Mouse (Mus musculus): ENCODE measurements around the gene Vmn1r40. TPM values are rescaled to one million over a fixed set of nuclear protein-coding genes. Genes with fewer than 3 reads are reported as not detected.

Gene Vmn1r40
- not detected for polyA plus RNA-seq (2017; shearing (Covaris generic))

- ATAC-seq: no peak
These were observed at the start of gene Vmn1r40 for GRCm38 (mm10) chr6:89707240-89707639. TSS of gene Vmn1r40 (plus strand) at chr6:89707540.

GRCm38 (mm10) chr6:89658342-89658741 lies 49.0 kb upstream of the Vmn1r40 start:
- no peak for ATAC-seq

- ATAC-seq: no peak
These were observed 48.4 kb upstream of the Vmn1r40 start for GRCm38 (mm10) chr6:89658931-89659330.

- ATAC-seq: no peak
These were observed 47.5 kb upstream of the Vmn1r40 start for GRCm38 (mm10) chr6:89659692-89660423.

- no peak for ATAC-seq
These were observed 46.9 kb upstream of the Vmn1r40 start for GRCm38 (mm10) chr6:89660490-89660889.

GRCm38 (mm10) chr6:89662521-89662920 lies 44.8 kb upstream of the Vmn1r40 start:
- no peak for ATAC-seq

GRCm38 (mm10) chr6:89665155-89665554 lies 42.2 kb upstream of the Vmn1r40 start:
- ATAC-seq: no peak

- no peak for ATAC-seq
These were observed 41.7 kb upstream of the Vmn1r40 start for GRCm38 (mm10) chr6:89665667-89666066.

GRCm38 (mm10) chr6:89666976-89667375 lies 40.4 kb upstream of the Vmn1r40 start:
- ATAC-seq: no peak

GRCm38 (mm10) chr6:89669556-89669955 lies 37.8 kb upstream of the Vmn1r40 start:
- no peak for ATAC-seq

GRCm38 (mm10) chr6:89671431-89671830 lies 35.9 kb upstream of the Vmn1r40 start:
- no peak for ATAC-seq

- no peak for ATAC-seq
These were observed 34.7 kb upstream of the Vmn1r40 start for GRCm38 (mm10) chr6:89672641-89673040.

- ATAC-seq: no peak
These were observed 34.1 kb upstream of the Vmn1r40 start for GRCm38 (mm10) chr6:89673135-89673780.

- ATAC-seq: no peak
These were observed 28.8 kb upstream of the Vmn1r40 start for GRCm38 (mm10) chr6:89678522-89678921.

- peak; percentile 54 for ATAC-seq
These were observed 28.0 kb upstream of the Vmn1r40 start for GRCm38 (mm10) chr6:89679291-89679835.

GRCm38 (mm10) chr6:89680155-89680554 lies 27.2 kb upstream of the Vmn1r40 start:
- peak; percentile 58 for ATAC-seq

- ATAC-seq: no peak
These were observed 23.1 kb upstream of the Vmn1r40 start for GRCm38 (mm10) chr6:89684231-89684630.

- no peak for ATAC-seq
These were observed 20.2 kb upstream of the Vmn1r40 start for GRCm38 (mm10) chr6:89687100-89687499.

GRCm38 (mm10) chr6:89706624-89707023 lies 716 bp upstream of the Vmn1r40 start:
- no peak for ATAC-seq

- ATAC-seq: no peak
These were observed 10.7 kb downstream of the Vmn1r40 start for GRCm38 (mm10) chr6:89718051-89718450.

GRCm38 (mm10) chr6:89740466-89740865 lies 33.1 kb downstream of the Vmn1r40 start, which contains the start of gene Vmn1r41:
TSS of gene Vmn1r41 (plus strand) at chr6:89740766.
- no peak for ATAC-seq

GRCm38 (mm10) chr6:89742811-89743210 lies 35.5 kb downstream of the Vmn1r40 start:
- no peak for ATAC-seq

All from inflammation-experienced regulatory T-cells, adult 6 months (primary cell).